8 mouse cellular contexts compared by ENCODE assay signal in the genomic region with DNA sequence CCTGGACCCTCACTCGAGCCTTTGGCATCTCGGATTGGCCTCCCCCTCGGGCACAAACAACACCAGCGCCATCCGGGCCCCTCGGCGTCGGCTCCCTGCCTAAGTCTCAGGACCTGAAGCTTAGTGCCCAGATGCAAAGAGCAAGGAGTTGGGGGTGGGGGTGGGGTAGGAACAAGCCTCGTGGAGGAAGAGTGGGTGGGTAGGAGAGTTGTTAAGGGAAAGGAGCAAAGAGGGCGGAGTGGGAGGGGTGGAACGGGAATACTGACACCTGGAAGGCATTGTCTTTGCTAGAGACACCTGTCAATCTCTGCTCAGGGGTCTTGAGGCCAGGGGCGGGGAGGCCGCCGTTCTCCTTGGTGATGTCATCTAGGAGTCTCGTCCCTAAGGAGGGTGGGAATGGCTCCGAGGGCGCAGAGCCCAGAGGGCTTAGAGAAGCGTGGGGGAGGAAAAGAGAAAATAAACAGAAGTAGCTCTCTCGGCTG. TPM values are rescaled to one million over a fixed set of nuclear protein-coding genes. Genes with fewer than 3 reads are reported as not detected.
A peak's percentile ranks its signal among the peaks of the same experiment; 100 is the strongest.
DNase-seq lines count a peak whose midpoint lies in the region; ATAC-seq lines count a peak whose summit lies in the region.

No protein-coding gene starts in this region.

- WGBS in lung, embryonic 16.5 days, result 3% methylated on average over 19 of the region's 19 CpGs
- WGBS in forebrain, embryonic 11.5 days, result 0% methylated on average over 19 of the region's 19 CpGs
- 0% methylated on average over 19 of the region's 19 CpGs for WGBS in limb, embryonic 11.5 days

- H3K4me2 ChIP-seq in lung, embryonic 16.5 days (ENCODE audit: low read depth, low read length), result peak overlapping the region; percentile 85
- H3K4me2 ChIP-seq in forebrain, embryonic 11.5 days (ENCODE audit: low read depth, low read length, severe bottlenecking), result peak overlapping the region; percentile 67
- H3K4me2 ChIP-seq in limb, embryonic 11.5 days (ENCODE audit: low read depth, severe bottlenecking), result peak overlapping the region; percentile 91

- H3K9me3 ChIP-seq in lung, embryonic 16.5 days (ENCODE audit: control insufficient read depth, low read length), result no peaks in the 10 kb centered on the region
- H3K9me3 ChIP-seq in forebrain, embryonic 11.5 days (ENCODE audit: control insufficient read depth, low read length), result no peaks in the 10 kb centered on the region
- H3K9me3 ChIP-seq in limb, embryonic 11.5 days (ENCODE audit: control insufficient read depth, low read length), result no peaks in the 10 kb centered on the region

- no peak overlapping the region for H3K27ac ChIP-seq in lung, embryonic 16.5 days (ENCODE audit: low read length)
- peak overlapping the region; percentile 69 for H3K27ac ChIP-seq in forebrain, embryonic 11.5 days (ENCODE audit: low read depth, low read length)
- no peak overlapping the region for H3K27ac ChIP-seq in limb, embryonic 11.5 days (replicated peaks; ENCODE audit: low read depth, low read length)

- H3K36me3 ChIP-seq in lung, embryonic 16.5 days (ENCODE audit: control insufficient read depth, insufficient read depth, low read length), result no peaks in the 10 kb centered on the region
- H3K36me3 ChIP-seq in forebrain, embryonic 11.5 days (ENCODE audit: control insufficient read depth, insufficient read depth, low read length), result no peaks in the 10 kb centered on the region
- H3K36me3 ChIP-seq in limb, embryonic 11.5 days (ENCODE audit: control insufficient read depth, insufficient read depth, low read length), result no peaks in the 10 kb centered on the region

- peaks cover 21% of the 10 kb centered on the region for H3K4me1 ChIP-seq in lung, embryonic 16.5 days (replicated peaks; ENCODE audit: control insufficient read depth, insufficient read depth, low read length)
- H3K4me1 ChIP-seq in forebrain, embryonic 11.5 days (replicated peaks; ENCODE audit: control insufficient read depth, insufficient read depth, low read length), result peaks cover 24% of the 10 kb centered on the region
- peaks cover 30% of the 10 kb centered on the region for H3K4me1 ChIP-seq in limb, embryonic 11.5 days (ENCODE audit: control insufficient read depth, insufficient read depth, low read length)

- no peak for DNase-seq in lung, postnatal 25 days (ENCODE audit: low spot score)
- DNase-seq in forebrain, embryonic 11.5 days (ENCODE audit: low spot score), result peak; percentile 82
- DNase-seq in limb, embryonic 11.5 days (ENCODE audit: low spot score), result peak; percentile 58
- DNase-seq in retina, postnatal 1 day, result peak; percentile 61
- DNase-seq in layer of hippocampus, adult 18-20 months (ENCODE audit: low spot score in 2 of 2), result no peak
- no peak for DNase-seq in right cerebral cortex, postnatal 36 days (ENCODE audit: low spot score in 2 of 2)
- no peak for DNase-seq in cerebellum, adult 9-10 months

- ATAC-seq in lung, embryonic 16.5 days (ENCODE audit: low read depth), result 0 out of 2 replicates have a peak, but pooled peaks have one; percentile 23
- peak; percentile 53 for ATAC-seq in forebrain, embryonic 11.5 days (replicated peaks; ENCODE audit: low FRiP score)
- ATAC-seq in limb, embryonic 11.5 days (ENCODE audit: insufficient number of reproducible peaks, low FRiP score, low TSS enrichment, low read depth), result peak; percentile 1; the same call in 1 of the 2 replicates

- peaks cover 52% of the 10 kb centered on the region for H3K27me3 ChIP-seq in lung, embryonic 16.5 days (ENCODE audit: control insufficient read depth, insufficient read depth, low read depth, low read length)
- H3K27me3 ChIP-seq in forebrain, embryonic 11.5 days (ENCODE audit: control insufficient read depth, insufficient read depth, low read length), result peaks cover 68% of the 10 kb centered on the region
- peaks cover 65% of the 10 kb centered on the region for H3K27me3 ChIP-seq in limb, embryonic 11.5 days (ENCODE audit: control insufficient read depth, insufficient read depth, low read length)

- peak overlapping the region; percentile 68 for H3K9ac ChIP-seq in lung, embryonic 16.5 days (ENCODE audit: low read length)
- H3K9ac ChIP-seq in forebrain, embryonic 11.5 days (ENCODE audit: low read length), result peak overlapping the region; percentile 69
- H3K9ac ChIP-seq in limb, embryonic 11.5 days (ENCODE audit: low read length), result no peak overlapping the region

- peak overlapping the region; percentile 52 for H3K4me3 ChIP-seq in lung, embryonic 16.5 days (ENCODE audit: low read length)
- peak overlapping the region; percentile 38 for H3K4me3 ChIP-seq in forebrain, embryonic 11.5 days (ENCODE audit: low read depth, low read length)
- H3K4me3 ChIP-seq in limb, embryonic 11.5 days (ENCODE audit: low read depth, low read length), result peak overlapping the region; percentile 39

RNA-seq across cellular contexts. Expression of a gene that starts 35.7 kb away (rescaled TPM):
- polyA plus RNA-seq in lung, embryonic 16.5 days (2015; fragmentation: Nextera tagmentation; extraction: Ambion mirVana), result 83.5 and 95.7 TPM in 2 replicates
- 124 and 137 TPM in 2 replicates for polyA plus RNA-seq in forebrain, embryonic 11.5 days (2014; fragmentation: Nextera tagmentation; extraction: Ambion mirVana)
- polyA plus RNA-seq in limb, embryonic 11.5 days (2014; fragmentation: Nextera tagmentation; extraction: Ambion mirVana), result 71.4 and 79.5 TPM in 2 replicates
- total RNA-seq in layer of hippocampus, adult 18-20 months (2021), result 10 to 100 TPM; 40.8 to 55.2 TPM

Comparison
In these comparisons a context has a peak if more than half of its experiments do, and no peak if none do; other contexts are left out.
1. ATAC-seq: peak in every context shown above with its lines; median percentile 53 in forebrain, embryonic 11.5 days; 23 in lung, embryonic 16.5 days; 1 in limb, embryonic 11.5 days.
2. DNase-seq: peak in forebrain, embryonic 11.5 days (single experiment), limb, embryonic 11.5 days (single experiment) and retina, postnatal 1 day (single experiment); none in lung, postnatal 25 days (single experiment), layer of hippocampus, adult 18-20 months (0 of 2), right cerebral cortex, postnatal 36 days (0 of 2) and cerebellum, adult 9-10 months (single experiment).
3. Peak in every context shown above with its lines, with median percentiles within 50 percentile points of each other: H3K4me2 ChIP-seq and H3K4me3 ChIP-seq.